Mouse (Mus musculus): Measurements from ENCODE around the gene Arpp21.

- no peak for TF ChIP-seq TCF12 (IDR thresholded peaks at IDR 0.05; ENCODE audit: insufficient read depth, poor library complexity, severe bottlenecking)
- no peak for TF ChIP-seq MAX (IDR thresholded peaks at IDR 0.05; ENCODE audit: low read depth)
- no peak for TF ChIP-seq POLR2A (IDR thresholded peaks at IDR 0.05; ENCODE audit: insufficient read length, low read depth)
- TF ChIP-seq E2F4 (IDR thresholded peaks at IDR 0.05; ENCODE audit: insufficient read depth), result no peak
Measured at GRCm38 (mm10) chr9:112230716-112231361, 4.9 kb downstream of the Arpp21 start.
